Mouse (Mus musculus) olfactory bulb, adult 2 months (tissue): ENCODE data around the gene Tmem255b. TPM values are rescaled to one million over a fixed set of nuclear protein-coding genes. Genes with fewer than 3 reads are reported as not detected.

Experiments
- H3K27ac ChIP-seq: fragments of 200-500 bp; 2 replicates; pipeline ENCODE4 v1.5.1; 2012; ENCODE audit warnings: low read depth, low read length; ENCODE audit not compliant: insufficient read depth
- H3K4me1 ChIP-seq: fragments of 200-500 bp; 2 replicates; pipeline ENCODE4 v1.6.1; 2012; ENCODE audit warnings: low read length; ENCODE audit not compliant: control insufficient read depth, insufficient read depth
- H3K4me3 ChIP-seq: fragments of 200-500 bp; 2 replicates; pipeline ENCODE4 v1.5.1; 2012; ENCODE audit warnings: mild to moderate bottlenecking, low read depth, low read length, moderate library complexity; ENCODE audit not compliant: insufficient read depth
- CTCF ChIP-seq: fragments of 200-500 bp; IDR thresholded peaks from 2 replicates; pipeline ENCODE4 v1.5.1; 2012; ENCODE audit warnings: low read depth, mild to moderate bottlenecking, low read length, moderate library complexity; ENCODE audit not compliant: insufficient read depth
- POLR2A ChIP-seq: fragments of 200-500 bp; IDR thresholded peaks from 2 replicates; pipeline ENCODE4 v1.6.1; 2012; ENCODE audit warnings: mild to moderate bottlenecking, low read depth, low read length, moderate library complexity; ENCODE audit not compliant: insufficient read depth
- WGBS: fragments of 180-500 bp; shearing (Covaris S2); methylation state at CpG from one replicate; pipeline ENCODE4 v1.1.7; 2018; 5-methylcytosine and 5-hydroxymethylcytosine counted together
- polyA plus RNA-seq: library from polyadenylated mRNA; stranded (reverse); fragments of >200 nt; gene quantifications from 2 replicates; pipeline ENCODE4 v1.2.4, GENCODE M21; 2012; ENCODE audit warnings: low replicate concordance; ENCODE audit not compliant: missing spikeins, insufficient read depth, insufficient read length

Gene Tmem255b
- polyA plus RNA-seq, 1 experiment: not detected

DNA sequence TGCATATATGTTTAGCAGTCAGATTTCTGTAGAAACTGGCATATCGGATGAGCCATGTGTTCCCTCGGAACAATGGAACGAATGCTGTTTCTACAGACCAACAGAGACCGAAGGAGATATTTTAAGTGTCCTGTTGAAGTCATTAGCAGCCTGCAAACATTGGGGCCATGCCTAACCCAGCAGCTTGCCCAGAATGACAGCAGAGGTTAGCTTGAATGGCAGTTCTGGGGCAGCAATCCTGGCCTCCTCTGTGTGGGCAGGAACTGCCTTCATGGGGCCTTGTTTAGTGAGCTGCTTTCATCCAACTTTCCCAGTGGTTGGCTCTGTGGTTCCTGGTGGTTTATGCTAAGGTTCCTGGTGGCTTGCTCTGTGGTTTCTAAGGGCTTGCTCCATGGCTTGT, 24.4 kb downstream of the Tmem255b start:
- no peak overlapping the region for H3K27ac ChIP-seq
- no peak overlapping the region for H3K4me3 ChIP-seq
- peaks cover 6% of the 10 kb centered on the region; the same call in 1 of the 2 replicates for H3K4me1 ChIP-seq
- WGBS: 75% methylated on average over 4 of the region's 4 CpGs
- no peak for TF ChIP-seq CTCF
- no peak for TF ChIP-seq POLR2A

- Histone ChIP-seq H3K4me1 (no peaks in the 10 kb centered on the region), H3K4me3 (no peak overlapping the region), H3K27ac (no peak overlapping the region)
- no peak for TF ChIP-seq CTCF
- TF ChIP-seq POLR2A: no peak
- WGBS: 80% methylated on average over 17 of the region's 17 CpGs
These were observed 26.2 kb downstream of the Tmem255b start for GRCm38 (mm10) chr8:13461085-13461765.

DNA sequence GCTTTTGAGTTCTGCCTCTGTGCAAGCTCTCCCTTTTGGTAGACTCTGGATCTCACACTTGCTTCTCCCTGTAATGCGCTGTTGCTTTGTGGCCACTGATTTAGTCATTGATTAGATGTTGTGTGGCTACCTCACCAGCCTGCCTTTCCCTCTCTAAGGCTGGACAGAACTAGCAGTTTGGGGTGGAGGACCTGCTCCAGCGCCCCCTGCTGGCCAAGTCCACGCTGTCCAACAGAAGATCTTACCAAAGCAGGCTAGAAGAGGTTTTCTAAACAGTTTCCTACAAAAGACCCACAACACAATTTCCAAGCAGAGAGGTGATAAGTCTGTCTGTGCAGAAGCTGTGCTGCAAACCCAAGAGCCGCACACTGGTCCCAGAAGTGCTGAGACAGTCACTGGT, 26.9 kb downstream of the Tmem255b start:
- no peaks in the 10 kb centered on the region for H3K4me1 ChIP-seq
- H3K4me3 ChIP-seq: no peak overlapping the region
- H3K27ac ChIP-seq: no peak overlapping the region
- peak; percentile 59 for TF ChIP-seq CTCF
- TF ChIP-seq POLR2A: no peak
- 40% methylated on average over 4 of the region's 4 CpGs for WGBS

GRCm38 (mm10) chr8:13462392-13462791, 27.4 kb downstream of the Tmem255b start:
- WGBS: 50% methylated on average over 10 of the region's 10 CpGs
- Histone ChIP-seq H3K4me3 (no peak overlapping the region), H3K4me1 (no peaks in the 10 kb centered on the region), H3K27ac (no peak overlapping the region)
- TF ChIP-seq POLR2A: no peak
- TF ChIP-seq CTCF: no peak

DNA sequence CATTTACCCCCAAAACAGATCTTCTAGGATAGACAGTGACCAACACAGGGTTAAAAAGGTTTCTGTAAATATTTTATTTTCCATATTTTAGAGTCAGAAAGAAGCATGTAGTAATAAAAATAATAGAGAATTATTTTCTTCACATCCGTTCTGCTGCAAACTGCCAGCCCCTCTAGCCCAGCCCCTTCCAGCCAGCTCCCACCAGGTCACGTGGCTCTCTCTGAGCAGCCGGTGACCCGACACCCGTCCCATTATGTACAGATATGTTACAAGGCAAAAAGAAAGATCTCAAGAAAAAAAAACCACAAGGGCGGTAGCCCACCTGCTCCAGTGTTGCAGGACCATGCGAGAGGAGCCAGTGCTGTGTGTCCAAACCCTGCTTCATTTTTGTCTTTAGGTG, 30.3 kb downstream of the Tmem255b start:
- H3K4me3 ChIP-seq: no peak overlapping the region
- TF ChIP-seq CTCF (no peak), POLR2A (no peak)
- no peaks in the 10 kb centered on the region for H3K4me1 ChIP-seq
- no peak overlapping the region for H3K27ac ChIP-seq
- 69% methylated on average over 7 of the region's 7 CpGs for WGBS

GRCm38 (mm10) chr8:13466989-13467388, 32.0 kb downstream of the Tmem255b start:
- WGBS: 63% methylated on average over 5 of the region's 5 CpGs
- Histone ChIP-seq H3K4me3 (no peak overlapping the region), H3K27ac (no peak overlapping the region), H3K4me1 (no peaks in the 10 kb centered on the region)
- TF ChIP-seq CTCF (peak; percentile 35; the same call in 1 of the 2 replicates), POLR2A (no peak)

DNA sequence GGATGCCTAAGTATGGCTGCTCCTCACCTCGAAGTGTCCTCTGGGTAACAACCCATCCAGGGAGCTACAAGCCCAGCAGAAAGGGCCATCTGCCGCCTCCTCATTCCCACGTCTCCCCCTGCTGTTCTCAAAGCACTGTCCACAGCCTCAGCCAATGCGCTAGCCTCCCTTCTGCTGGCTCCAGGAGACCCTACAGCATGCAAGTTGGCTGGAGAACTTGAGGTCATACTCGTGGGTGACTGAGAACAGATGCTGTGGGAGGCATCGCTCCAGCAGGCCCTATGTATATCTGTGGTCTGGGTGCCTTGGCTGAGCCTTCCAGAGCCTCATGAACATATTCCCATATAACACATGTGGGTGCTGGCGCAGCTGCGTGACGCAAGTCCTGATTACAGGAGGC, 33.7 kb downstream of the Tmem255b start:
- Histone ChIP-seq H3K4me1 (no peaks in the 10 kb centered on the region), H3K4me3 (no peak overlapping the region), H3K27ac (no peak overlapping the region)
- TF ChIP-seq POLR2A (no peak), CTCF (no peak)
- 82% methylated on average over 9 of the region's 9 CpGs for WGBS

- TF ChIP-seq CTCF: no peak
- TF ChIP-seq POLR2A: no peak
- Histone ChIP-seq H3K4me3 (no peak overlapping the region), H3K27ac (no peak overlapping the region), H3K4me1 (no peaks in the 10 kb centered on the region)
- 92% methylated on average over 11 of the region's 11 CpGs for WGBS
These were observed 36.5 kb downstream of the Tmem255b start for GRCm38 (mm10) chr8:13471484-13471883.

GRCm38 (mm10) chr8:13472284-13472683, 37.3 kb downstream of the Tmem255b start:
- Histone ChIP-seq H3K27ac (no peak overlapping the region), H3K4me1 (no peaks in the 10 kb centered on the region), H3K4me3 (no peak overlapping the region)
- no peak for TF ChIP-seq POLR2A
- WGBS: 79% methylated on average over 7 of the region's 7 CpGs

GRCm38 (mm10) chr8:13475892-13476291, 40.9 kb downstream of the Tmem255b start:
- TF ChIP-seq POLR2A (no peak), CTCF (no peak)
- Histone ChIP-seq H3K4me1 (no peaks in the 10 kb centered on the region), H3K27ac (no peak overlapping the region), H3K4me3 (no peak overlapping the region)
- WGBS: 47% methylated on average over 9 of the region's 9 CpGs

DNA sequence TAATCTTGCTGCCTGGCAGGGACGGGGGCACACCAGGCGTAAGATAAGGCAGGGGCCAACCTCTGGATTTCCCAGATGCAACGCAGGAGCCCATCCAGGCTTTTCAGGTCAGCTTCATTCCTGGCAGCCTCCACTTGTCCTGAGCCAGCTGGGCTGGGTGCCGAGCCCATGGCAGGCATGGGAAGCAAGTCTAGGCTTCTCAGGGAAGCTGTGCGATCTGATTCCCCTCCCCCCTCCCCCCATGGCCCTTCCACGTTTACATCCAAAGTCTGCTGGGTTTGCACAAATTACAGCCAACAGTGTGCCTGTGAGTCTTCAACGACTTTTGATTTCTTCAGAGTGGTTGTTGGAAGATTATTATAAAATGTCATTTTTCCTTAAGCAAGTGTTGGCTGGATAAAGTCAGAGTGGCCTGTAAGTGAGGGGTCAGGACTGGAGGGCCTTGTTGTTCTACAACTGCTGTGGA, 46.1 kb downstream of the Tmem255b start:
- TF ChIP-seq CTCF (no peak), POLR2A (no peak)
- H3K4me1 ChIP-seq: no peaks in the 10 kb centered on the region
- H3K4me3 ChIP-seq: no peak overlapping the region
- WGBS: 69% methylated on average over 7 of the region's 7 CpGs
- H3K27ac ChIP-seq: no peak overlapping the region
